Mouse (Mus musculus) hindbrain, embryonic 16.5 days (tissue): ENCODE measurements around the gene Plekhg6. TPM values are rescaled to one million over a fixed set of nuclear protein-coding genes. Genes with fewer than 3 reads are reported as not detected.

ENCODE experiments used
- ATAC-seq: fragments of 200-750 bp; cut with Nextera tagmentation; 2 replicates; pipeline ENCODE4 v1.8.0; 2017; ENCODE audit warnings: moderate TSS enrichment, moderate library complexity
- H3K27ac ChIP-seq: fragments of 300-500 bp; sonication (generic); 2 replicates; pipeline ENCODE4 v1.5.1; 2014; ENCODE audit warnings: low read depth, mild to moderate bottlenecking, control low read depth, low read length, moderate library complexity
- H3K27me3 ChIP-seq: fragments of 300-500 bp; sonication (generic); replicated peaks from 2 replicates; pipeline ENCODE4 v1.6.1; 2014; ENCODE audit warnings: low read length; ENCODE audit not compliant: control insufficient read depth, insufficient read depth
- H3K36me3 ChIP-seq: fragments of 300-500 bp; sonication (generic); 2 replicates; pipeline ENCODE4 v1.6.1; 2014; ENCODE audit warnings: mild to moderate bottlenecking, low read length, moderate library complexity, mixed read lengths; ENCODE audit not compliant: control insufficient read depth, insufficient read depth
- H3K4me1 ChIP-seq: fragments of 300-500 bp; sonication (generic); 2 replicates; pipeline ENCODE4 v1.6.1; 2014; ENCODE audit warnings: low read depth, low read length; ENCODE audit not compliant: control insufficient read depth, insufficient read depth
- H3K4me2 ChIP-seq: fragments of 300-500 bp; sonication (generic); 2 replicates; pipeline ENCODE4 v1.6.1; 2014; ENCODE audit warnings: mild to moderate bottlenecking, low read length, control low read depth, moderate library complexity
- H3K4me3 ChIP-seq: fragments of 300-500 bp; sonication (generic); 2 replicates; pipeline ENCODE4 v1.5.1; 2014; ENCODE audit warnings: mild to moderate bottlenecking, low read length, control low read depth, moderate library complexity
- H3K9ac ChIP-seq: fragments of 300-500 bp; sonication (generic); 2 replicates; pipeline ENCODE4 v1.6.1; 2014; ENCODE audit warnings: low read depth, mild to moderate bottlenecking, control low read depth, low read length, moderate library complexity
- H3K9me3 ChIP-seq: fragments of 300-500 bp; sonication (generic); 2 replicates; pipeline ENCODE4 v1.6.1; 2014; ENCODE audit warnings: mild to moderate bottlenecking, low read length, moderate library complexity; ENCODE audit not compliant: control insufficient read depth
- WGBS: fragments of 180-500 bp; shearing (Covaris S2); extraction: QIAGEN DNeasy Blood & Tissue Kit; methylation state at CpG from one replicate; pipeline ENCODE4 v1.1.7; 2014; 5-methylcytosine and 5-hydroxymethylcytosine counted together
- polyA plus RNA-seq: library from polyadenylated mRNA; unstranded; fragments of >200 nt; fragmentation: Nextera tagmentation; extraction: Ambion mirVana; gene quantifications from 2 replicates; pipeline ENCODE4 v1.2.1, GENCODE M21; 2015

The Plekhg6 gene
- polyA plus RNA-seq, 1 experiment from 2014 or later = 0.30 TPM

GRCm38 (mm10) chr6:125359999-125360398 lies 20.6 kb downstream of the Plekhg6 start:
- no peak overlapping the region for H3K4me3 ChIP-seq
- no peaks in the 10 kb centered on the region for H3K36me3 ChIP-seq
- peaks cover 24% of the 10 kb centered on the region for H3K4me1 ChIP-seq
- no peak overlapping the region for H3K9ac ChIP-seq
- 60% methylated on average over 9 of the region's 9 CpGs for WGBS
- H3K27ac ChIP-seq = no peak overlapping the region
- H3K9me3 ChIP-seq = no peaks in the 10 kb centered on the region
- H3K27me3 ChIP-seq = peaks cover 23% of the 10 kb centered on the region
- no peak for ATAC-seq
- H3K4me2 ChIP-seq = no peak overlapping the region

GRCm38 (mm10) chr6:125357334-125357733 lies 23.3 kb downstream of the Plekhg6 start:
- H3K4me2 ChIP-seq = no peak overlapping the region
- H3K4me1 ChIP-seq = peaks cover 22% of the 10 kb centered on the region
- peaks cover 4% of the 10 kb centered on the region for H3K27me3 ChIP-seq
- H3K27ac ChIP-seq = no peak overlapping the region
- H3K9me3 ChIP-seq = no peaks in the 10 kb centered on the region
- no peaks in the 10 kb centered on the region for H3K36me3 ChIP-seq
- 89% methylated on average over 15 of the region's 15 CpGs for WGBS
- H3K4me3 ChIP-seq = no peak overlapping the region
- no peak overlapping the region for H3K9ac ChIP-seq
- ATAC-seq = no peak

- no peak overlapping the region for H3K27ac ChIP-seq
- no peaks in the 10 kb centered on the region for H3K9me3 ChIP-seq
- H3K4me1 ChIP-seq = peaks cover 15% of the 10 kb centered on the region
- no peak overlapping the region for H3K4me2 ChIP-seq
- H3K27me3 ChIP-seq = peaks cover 2% of the 10 kb centered on the region; the same call in 1 of the 2 replicates
- no peaks in the 10 kb centered on the region for H3K36me3 ChIP-seq
- 50% methylated on average over 8 of the region's 8 CpGs for WGBS
- H3K4me3 ChIP-seq = no peak overlapping the region
- no peak overlapping the region for H3K9ac ChIP-seq
- ATAC-seq = no peak
Measured at GRCm38 (mm10) chr6:125356264-125356663, 24.3 kb downstream of the Plekhg6 start.

GRCm38 (mm10) chr6:125355197-125355741 lies 25.3 kb downstream of the Plekhg6 start:
- H3K9me3 ChIP-seq = no peaks in the 10 kb centered on the region
- H3K27me3 ChIP-seq = peaks cover 1% of the 10 kb centered on the region; the same call in 1 of the 2 replicates
- ATAC-seq = no peak
- H3K9ac ChIP-seq = peak overlapping the region; percentile 29; the same call in 1 of the 2 replicates
- WGBS = 6% methylated on average over 10 of the region's 10 CpGs
- H3K4me1 ChIP-seq = peaks cover 15% of the 10 kb centered on the region
- no peak overlapping the region; the same call in 1 of the 2 replicates for H3K4me3 ChIP-seq
- peak overlapping the region; percentile 2 for H3K4me2 ChIP-seq
- H3K27ac ChIP-seq = no peak overlapping the region
- H3K36me3 ChIP-seq = no peaks in the 10 kb centered on the region

DNA sequence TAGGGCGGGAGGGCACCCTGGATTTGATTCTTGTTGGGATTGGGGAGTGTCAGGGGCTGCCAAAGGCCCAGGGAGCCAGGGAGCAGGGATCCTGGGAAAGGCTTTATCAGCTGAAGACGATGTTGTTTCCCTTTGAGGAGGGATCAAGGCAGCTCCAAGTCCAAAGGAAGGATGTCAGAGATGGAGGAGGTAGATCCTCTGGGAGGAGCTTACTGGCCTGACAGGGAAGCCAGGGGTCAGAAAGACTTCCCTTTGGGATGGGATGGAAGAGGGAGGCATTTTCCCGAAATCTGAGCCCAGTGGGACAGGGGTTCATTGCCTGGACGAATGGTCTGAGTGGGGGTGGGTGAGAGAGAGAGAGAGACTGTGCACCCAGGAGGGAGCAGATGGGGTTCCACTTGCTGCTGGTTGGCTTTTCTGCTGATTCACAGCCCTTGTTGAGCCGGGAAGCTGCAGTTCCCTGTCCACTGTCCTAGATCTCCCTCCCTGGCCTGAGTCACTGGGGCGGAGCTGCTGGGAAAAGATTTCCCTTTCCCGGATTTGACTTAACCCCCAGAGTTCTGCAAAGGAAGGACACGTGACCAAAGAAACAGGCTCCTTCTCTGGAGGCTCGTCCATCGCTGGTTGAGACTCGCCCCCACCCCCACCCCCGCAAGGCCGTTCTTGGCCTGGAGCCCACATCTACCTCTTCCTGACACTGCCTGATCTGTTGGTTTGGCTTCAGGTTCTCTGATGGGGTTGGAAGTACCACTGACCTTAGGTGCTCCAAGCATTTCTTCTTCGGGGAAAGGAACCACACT lies 26.0 kb downstream of the Plekhg6 start:
- ATAC-seq = no peak; the same call in 1 of the 2 replicates
- 13% methylated on average over 14 of the region's 14 CpGs for WGBS
- Histone ChIP-seq H3K9ac (no peak overlapping the region), H3K27ac (no peak overlapping the region), H3K9me3 (no peaks in the 10 kb centered on the region), H3K4me2 (peak overlapping the region; percentile 2), H3K27me3 (peaks cover 7% of the 10 kb centered on the region), H3K4me1 (peaks cover 20% of the 10 kb centered on the region), H3K4me3 (no peak overlapping the region), H3K36me3 (no peaks in the 10 kb centered on the region)

- ATAC-seq = no peak
- Histone ChIP-seq H3K36me3 (no peaks in the 10 kb centered on the region), H3K9me3 (no peaks in the 10 kb centered on the region), H3K27me3 (peaks cover 7% of the 10 kb centered on the region), H3K4me2 (no peak overlapping the region), H3K27ac (no peak overlapping the region), H3K9ac (no peak overlapping the region), H3K4me3 (no peak overlapping the region), H3K4me1 (peaks cover 25% of the 10 kb centered on the region)
- 90% methylated on average over 4 of the region's 4 CpGs for WGBS
Measured at GRCm38 (mm10) chr6:125353655-125354054, 26.9 kb downstream of the Plekhg6 start.

DNA sequence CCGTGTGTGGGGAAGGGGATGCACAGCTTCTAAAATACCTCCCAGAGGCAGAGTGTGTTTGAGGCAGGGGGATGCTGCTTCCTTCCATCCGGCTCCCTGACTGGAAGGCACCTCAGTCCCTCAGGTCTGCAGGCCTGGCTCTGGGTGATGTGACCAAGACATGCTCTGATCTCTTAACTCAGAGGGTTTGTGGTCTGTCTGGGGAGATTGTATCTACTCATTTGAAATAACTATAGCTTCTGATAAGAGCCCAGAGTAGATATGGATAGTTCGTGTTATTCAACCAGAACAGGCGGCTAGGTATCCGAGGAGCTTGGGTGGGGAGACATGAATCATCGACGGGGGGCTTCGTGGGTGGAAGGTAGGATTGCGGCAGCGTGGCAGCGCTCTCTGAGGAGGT lies 27.4 kb downstream of the Plekhg6 start:
- WGBS = 84% methylated on average over 11 of the region's 11 CpGs
- Histone ChIP-seq H3K4me3 (no peak overlapping the region), H3K9me3 (no peaks in the 10 kb centered on the region), H3K27me3 (peaks cover 7% of the 10 kb centered on the region), H3K4me2 (no peak overlapping the region), H3K36me3 (no peaks in the 10 kb centered on the region), H3K27ac (no peak overlapping the region), H3K4me1 (peaks cover 25% of the 10 kb centered on the region), H3K9ac (no peak overlapping the region)
- ATAC-seq = no peak

DNA sequence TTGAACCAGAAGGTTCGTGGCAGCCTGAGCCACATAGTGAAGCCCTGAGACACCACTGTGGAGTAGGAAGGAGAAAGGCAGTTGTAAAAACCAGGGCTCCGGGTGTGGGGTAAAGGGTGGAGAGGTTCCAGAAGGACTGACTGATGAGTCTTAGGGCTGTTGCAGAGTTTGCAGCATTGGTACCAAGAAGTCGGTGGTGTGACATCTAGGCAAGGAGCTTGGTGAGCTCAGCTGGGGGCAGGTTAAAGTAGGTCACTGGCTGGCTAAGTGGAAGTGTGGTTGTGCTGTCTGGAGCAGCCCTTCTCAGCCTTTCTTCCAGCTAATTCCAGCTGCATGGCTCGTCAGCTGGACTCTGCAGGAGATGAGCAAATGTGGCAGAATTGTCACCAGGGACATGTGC lies 27.8 kb downstream of the Plekhg6 start:
- peaks cover 7% of the 10 kb centered on the region for H3K27me3 ChIP-seq
- no peaks in the 10 kb centered on the region for H3K9me3 ChIP-seq
- no peak overlapping the region for H3K27ac ChIP-seq
- 52% methylated on average over 4 of the region's 4 CpGs for WGBS
- peaks cover 25% of the 10 kb centered on the region for H3K4me1 ChIP-seq
- no peak for ATAC-seq
- no peak overlapping the region for H3K9ac ChIP-seq
- H3K4me3 ChIP-seq = no peak overlapping the region
- H3K36me3 ChIP-seq = no peaks in the 10 kb centered on the region
- no peak overlapping the region for H3K4me2 ChIP-seq

DNA sequence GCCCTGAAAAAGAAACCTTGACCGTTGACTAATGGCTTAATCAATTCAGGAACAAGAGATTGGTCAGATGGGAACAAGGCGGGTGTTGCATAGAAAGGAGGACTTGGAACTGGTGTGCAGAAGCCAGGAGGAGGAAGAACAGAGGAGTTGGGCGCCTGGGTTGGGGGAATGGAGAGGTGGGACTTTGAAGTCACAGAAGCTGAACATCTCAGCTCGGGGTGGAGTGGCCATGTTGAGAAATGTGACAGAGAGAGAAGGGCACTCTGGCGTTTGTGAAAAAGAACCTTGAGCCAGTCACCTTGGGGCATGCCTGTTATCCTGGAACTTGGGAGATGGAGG lies 28.6 kb downstream of the Plekhg6 start:
- Histone ChIP-seq H3K9ac (no peak overlapping the region), H3K27ac (no peak overlapping the region), H3K27me3 (peaks cover 7% of the 10 kb centered on the region), H3K4me2 (no peak overlapping the region), H3K9me3 (no peaks in the 10 kb centered on the region), H3K4me1 (peaks cover 25% of the 10 kb centered on the region), H3K36me3 (no peaks in the 10 kb centered on the region), H3K4me3 (no peak overlapping the region)
- 73% methylated on average over 5 of the region's 5 CpGs for WGBS
- ATAC-seq = no peak
